Mouse (Mus musculus) stomach, postnatal 0 days (tissue): ENCODE results near the gene Slc2a10.

Experiments
- CTCF ChIP-seq: IDR thresholded peaks from 2 replicates; pipeline ENCODE4 v1.5.1; 2016; ENCODE audit warnings: antibody characterized with exemption, low read depth, mild to moderate bottlenecking, moderate library complexity
- EP300 ChIP-seq: optimal IDR thresholded peaks from 2 replicates; pipeline ENCODE3; 2016; ENCODE audit warnings: antibody characterized with exemption

DNA sequence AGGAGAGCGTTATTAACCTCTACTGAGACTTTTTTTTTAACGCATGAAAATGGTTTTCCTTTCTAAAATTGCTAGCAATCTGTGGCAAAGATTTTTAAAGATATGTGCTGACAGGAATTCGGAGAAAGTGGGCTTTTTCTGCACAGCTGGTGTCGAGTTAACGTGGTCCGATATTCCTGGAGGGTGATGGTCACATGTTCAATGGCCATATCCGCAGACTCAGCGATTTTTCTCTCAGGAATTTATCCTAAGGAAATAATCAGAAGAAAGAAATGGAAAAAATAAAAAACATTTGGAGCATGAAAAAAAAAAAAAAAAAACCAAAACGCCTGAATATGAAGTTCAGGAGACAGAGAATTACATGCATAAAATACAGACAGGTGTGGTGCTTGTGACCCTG lies 64.2 kb downstream of the Slc2a10 start:
- TF ChIP-seq CTCF (no peak), EP300 (no peak)
